Mouse (Mus musculus): Measurements from ENCODE around the gene Fam222a. TPM values are rescaled to one million over a fixed set of nuclear protein-coding genes. Genes with fewer than 3 reads are reported as not detected.

Fam222a gene
- polyA plus RNA-seq, 1 experiment from 2014 or later, result 4.7 TPM

- H3K36me3 ChIP-seq (ENCODE audit: control insufficient read depth, insufficient read depth, low read length), result no peaks in the 10 kb centered on the region
- no peak for ATAC-seq
- no peaks in the 10 kb centered on the region for H3K9me3 ChIP-seq (ENCODE audit: control insufficient read depth, low read length)
- H3K9ac ChIP-seq (ENCODE audit: low read depth, low read length), result no peak overlapping the region
- no peak overlapping the region for H3K27ac ChIP-seq (ENCODE audit: low read depth, low read length)
- no peaks in the 10 kb centered on the region for H3K4me1 ChIP-seq (ENCODE audit: control insufficient read depth, insufficient read depth, low read depth, low read length)
- no peaks in the 10 kb centered on the region for H3K27me3 ChIP-seq (replicated peaks; ENCODE audit: control insufficient read depth, insufficient read depth, low read length)
- WGBS, result 53% methylated on average over 6 of the region's 6 CpGs
- no peak overlapping the region for H3K4me3 ChIP-seq (ENCODE audit: low read length)
- no peak overlapping the region for H3K4me2 ChIP-seq (ENCODE audit: low read length)
These were observed 52.5 kb downstream of the Fam222a start for GRCm38 (mm10) chr5:114620305-114620704.

- Histone ChIP-seq H3K4me1 (ENCODE audit: control insufficient read depth, insufficient read depth, low read depth, low read length) (no peaks in the 10 kb centered on the region), H3K36me3 (ENCODE audit: control insufficient read depth, insufficient read depth, low read length) (no peaks in the 10 kb centered on the region), H3K27me3 (replicated peaks; ENCODE audit: control insufficient read depth, insufficient read depth, low read length) (no peaks in the 10 kb centered on the region; the same call in 1 of the 2 replicates), H3K27ac (ENCODE audit: low read depth, low read length) (no peak overlapping the region), H3K9me3 (ENCODE audit: control insufficient read depth, low read length) (no peaks in the 10 kb centered on the region), H3K4me2 (ENCODE audit: low read length) (no peak overlapping the region), H3K4me3 (ENCODE audit: low read length) (no peak overlapping the region), H3K9ac (ENCODE audit: low read depth, low read length) (no peak overlapping the region)
- WGBS, result 27% methylated on average over 3 of the region's 3 CpGs
- ATAC-seq, result no peak
These were observed 57.8 kb downstream of the Fam222a start for GRCm38 (mm10) chr5:114625590-114625989.

GRCm38 (mm10) chr5:114631336-114631735, 63.5 kb downstream of the Fam222a start:
- H3K9me3 ChIP-seq (ENCODE audit: control insufficient read depth, low read length), result no peaks in the 10 kb centered on the region
- H3K27me3 ChIP-seq (replicated peaks; ENCODE audit: control insufficient read depth, insufficient read depth, low read length), result no peaks in the 10 kb centered on the region; the same call in 1 of the 2 replicates
- H3K27ac ChIP-seq (ENCODE audit: low read depth, low read length), result no peak overlapping the region
- H3K36me3 ChIP-seq (ENCODE audit: control insufficient read depth, insufficient read depth, low read length), result no peaks in the 10 kb centered on the region
- H3K4me2 ChIP-seq (ENCODE audit: low read length), result no peak overlapping the region
- H3K4me1 ChIP-seq (ENCODE audit: control insufficient read depth, insufficient read depth, low read depth, low read length), result no peaks in the 10 kb centered on the region
- no peak overlapping the region for H3K9ac ChIP-seq (ENCODE audit: low read depth, low read length)
- ATAC-seq, result no peak
- 49% methylated on average over 2 of the region's 2 CpGs for WGBS
- H3K4me3 ChIP-seq (ENCODE audit: low read length), result no peak overlapping the region

GRCm38 (mm10) chr5:114636091-114636490, 68.3 kb downstream of the Fam222a start:
- Histone ChIP-seq H3K4me1 (ENCODE audit: control insufficient read depth, insufficient read depth, low read depth, low read length) (no peaks in the 10 kb centered on the region), H3K9me3 (ENCODE audit: control insufficient read depth, low read length) (no peaks in the 10 kb centered on the region), H3K9ac (ENCODE audit: low read depth, low read length) (no peak overlapping the region), H3K27me3 (replicated peaks; ENCODE audit: control insufficient read depth, insufficient read depth, low read length) (no peaks in the 10 kb centered on the region; the same call in 1 of the 2 replicates), H3K4me2 (ENCODE audit: low read length) (no peak overlapping the region), H3K27ac (ENCODE audit: low read depth, low read length) (no peak overlapping the region), H3K4me3 (ENCODE audit: low read length) (no peak overlapping the region), H3K36me3 (ENCODE audit: control insufficient read depth, insufficient read depth, low read length) (no peaks in the 10 kb centered on the region)
- 80% methylated on average over 25 of the region's 25 CpGs for WGBS
- ATAC-seq, result no peak

- no peaks in the 10 kb centered on the region; the same call in 1 of the 2 replicates for H3K27me3 ChIP-seq (replicated peaks; ENCODE audit: control insufficient read depth, insufficient read depth, low read length)
- no peaks in the 10 kb centered on the region for H3K4me1 ChIP-seq (ENCODE audit: control insufficient read depth, insufficient read depth, low read depth, low read length)
- H3K4me3 ChIP-seq (ENCODE audit: low read length), result no peak overlapping the region
- no peaks in the 10 kb centered on the region for H3K9me3 ChIP-seq (ENCODE audit: control insufficient read depth, low read length)
- H3K4me2 ChIP-seq (ENCODE audit: low read length), result peak overlapping the region; percentile 55
- ATAC-seq, result peak; percentile 88
- WGBS, result 11% methylated on average over 22 of the region's 22 CpGs
- H3K9ac ChIP-seq (ENCODE audit: low read depth, low read length), result peak overlapping the region; percentile 47; the same call in 1 of the 2 replicates
- H3K36me3 ChIP-seq (ENCODE audit: control insufficient read depth, insufficient read depth, low read length), result no peaks in the 10 kb centered on the region
- no peak overlapping the region for H3K27ac ChIP-seq (ENCODE audit: low read depth, low read length)
These were observed 71.2 kb downstream of the Fam222a start for GRCm38 (mm10) chr5:114638769-114639644.

GRCm38 (mm10) chr5:114639645-114639957, 71.8 kb downstream of the Fam222a start:
- whole genome bisulfite sequencing, result 30% methylated on average over 7 of the region's 7 CpGs
- Histone ChIP-seq H3K36me3 (ENCODE audit: control insufficient read depth, insufficient read depth, low read length) (no peaks in the 10 kb centered on the region), H3K27ac (ENCODE audit: low read depth, low read length) (no peak overlapping the region), H3K4me3 (ENCODE audit: low read length) (no peak overlapping the region), H3K4me1 (ENCODE audit: control insufficient read depth, insufficient read depth, low read depth, low read length) (no peaks in the 10 kb centered on the region), H3K27me3 (replicated peaks; ENCODE audit: control insufficient read depth, insufficient read depth, low read length) (no peaks in the 10 kb centered on the region; the same call in 1 of the 2 replicates), H3K9ac (ENCODE audit: low read depth, low read length) (no peak overlapping the region), H3K9me3 (ENCODE audit: control insufficient read depth, low read length) (no peaks in the 10 kb centered on the region), H3K4me2 (ENCODE audit: low read length) (peak overlapping the region; percentile 55)
- ATAC-seq, result peak; percentile 48

GRCm38 (mm10) chr5:114640809-114641208, 73.0 kb downstream of the Fam222a start:
- H3K4me3 ChIP-seq (ENCODE audit: low read length), result no peak overlapping the region
- ATAC-seq, result no peak
- no peaks in the 10 kb centered on the region for H3K9me3 ChIP-seq (ENCODE audit: control insufficient read depth, low read length)
- WGBS, result 72% methylated on average over 10 of the region's 10 CpGs
- no peak overlapping the region for H3K4me2 ChIP-seq (ENCODE audit: low read length)
- H3K27ac ChIP-seq (ENCODE audit: low read depth, low read length), result no peak overlapping the region
- no peaks in the 10 kb centered on the region for H3K4me1 ChIP-seq (ENCODE audit: control insufficient read depth, insufficient read depth, low read depth, low read length)
- no peak overlapping the region for H3K9ac ChIP-seq (ENCODE audit: low read depth, low read length)
- no peaks in the 10 kb centered on the region for H3K36me3 ChIP-seq (ENCODE audit: control insufficient read depth, insufficient read depth, low read length)
- H3K27me3 ChIP-seq (replicated peaks; ENCODE audit: control insufficient read depth, insufficient read depth, low read length), result no peaks in the 10 kb centered on the region

- no peak overlapping the region for H3K9ac ChIP-seq (ENCODE audit: low read depth, low read length)
- no peak for ATAC-seq
These were observed 77.1 kb downstream of the Fam222a start for GRCm38 (mm10) chr5:114644918-114645317.

GRCm38 (mm10) chr5:114645916-114646315, 78.1 kb downstream of the Fam222a start:
- Histone ChIP-seq H3K4me2 (ENCODE audit: low read length) (no peak overlapping the region), H3K9me3 (ENCODE audit: control insufficient read depth, low read length) (no peaks in the 10 kb centered on the region), H3K27me3 (replicated peaks; ENCODE audit: control insufficient read depth, insufficient read depth, low read length) (no peaks in the 10 kb centered on the region), H3K27ac (ENCODE audit: low read depth, low read length) (no peak overlapping the region), H3K36me3 (ENCODE audit: control insufficient read depth, insufficient read depth, low read length) (no peaks in the 10 kb centered on the region), H3K4me3 (ENCODE audit: low read length) (no peak overlapping the region), H3K9ac (ENCODE audit: low read depth, low read length) (no peak overlapping the region), H3K4me1 (ENCODE audit: control insufficient read depth, insufficient read depth, low read depth, low read length) (peaks cover 10% of the 10 kb centered on the region)
- no peak for ATAC-seq
- WGBS, result 86% methylated on average over 5 of the region's 5 CpGs

More at GRCm38 (mm10) chr5:114644918-114645317, 77.1 kb downstream of the Fam222a start:
- Histone ChIP-seq H3K9me3 (ENCODE audit: control insufficient read depth, low read length) (no peaks in the 10 kb centered on the region), H3K27ac (ENCODE audit: low read depth, low read length) (no peak overlapping the region), H3K4me2 (ENCODE audit: low read length) (no peak overlapping the region), H3K36me3 (ENCODE audit: control insufficient read depth, insufficient read depth, low read length) (no peaks in the 10 kb centered on the region), H3K4me1 (ENCODE audit: control insufficient read depth, insufficient read depth, low read depth, low read length) (peaks cover 9% of the 10 kb centered on the region), H3K27me3 (replicated peaks; ENCODE audit: control insufficient read depth, insufficient read depth, low read length) (no peaks in the 10 kb centered on the region), H3K4me3 (ENCODE audit: low read length) (no peak overlapping the region)
- 59% methylated on average over 6 of the region's 6 CpGs for WGBS
